Mouse (Mus musculus): ENCODE results near the gene Slc23a2.
A peak's percentile ranks its signal among the peaks of the same experiment; 100 is the strongest.

Slc23a2 gene

DNA sequence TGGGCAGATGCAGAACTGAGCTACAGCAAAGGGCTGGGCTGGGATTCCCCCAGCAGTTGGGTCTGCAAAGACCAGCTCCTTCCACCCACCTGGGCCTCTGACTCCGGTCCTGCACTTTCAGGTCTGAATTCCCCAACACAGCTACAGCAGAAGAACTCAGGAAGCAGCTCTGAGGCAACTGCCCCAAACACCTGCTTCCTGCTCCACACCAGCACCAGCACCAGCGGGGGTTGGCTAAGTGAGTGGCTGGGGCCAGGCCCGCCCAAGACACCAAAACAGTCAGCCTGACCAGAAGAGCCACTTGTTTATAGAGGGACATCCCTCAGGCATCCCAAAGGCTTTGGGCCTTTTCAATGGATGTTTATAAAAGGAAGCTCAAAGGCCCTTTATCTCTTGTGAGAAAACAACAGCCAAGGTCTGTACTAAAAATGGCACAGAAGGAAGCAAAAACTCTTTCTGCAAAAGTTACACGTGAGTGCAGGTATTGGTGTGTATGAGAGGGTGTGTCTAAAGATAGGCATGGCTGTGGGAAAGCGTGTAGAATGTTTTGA lies 123.8 kb downstream of the Slc23a2 start:
- no peak for DNase-seq (ENCODE audit: low spot score in 2 of 2)

DNA sequence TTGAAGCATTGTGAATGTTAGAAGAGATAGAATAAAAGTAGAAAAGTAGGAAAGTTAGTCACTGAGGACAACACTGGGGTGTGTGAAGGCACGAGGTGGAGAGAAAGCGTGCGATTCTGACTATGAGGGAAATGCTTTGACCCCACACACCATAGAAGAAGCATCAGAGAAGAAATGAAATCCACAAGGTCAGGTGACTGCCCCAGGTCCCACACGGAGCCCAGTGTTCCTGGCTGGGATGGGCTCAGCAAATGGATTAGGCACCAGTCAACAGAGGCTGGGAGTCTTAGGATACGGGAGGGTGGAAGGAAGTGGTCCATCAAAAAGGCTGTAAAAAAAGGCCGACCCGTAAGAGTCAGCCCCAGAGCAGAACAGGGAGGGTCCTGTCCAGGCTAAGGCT lies 124.5 kb downstream of the Slc23a2 start:
- DNase-seq (ENCODE audit: low spot score in 2 of 2): no peak

GRCm38 (mm10) chr2:132019372-132019811 lies 125.5 kb downstream of the Slc23a2 start:
- no peak for DNase-seq (ENCODE audit: low spot score in 2 of 2)

- no peak for DNase-seq (ENCODE audit: low spot score in 2 of 2)
Measured at GRCm38 (mm10) chr2:132018156-132018555, 126.8 kb downstream of the Slc23a2 start.

- no peak for DNase-seq (ENCODE audit: low spot score in 2 of 2)
Measured at GRCm38 (mm10) chr2:132017611-132018010, 127.3 kb downstream of the Slc23a2 start.

DNA sequence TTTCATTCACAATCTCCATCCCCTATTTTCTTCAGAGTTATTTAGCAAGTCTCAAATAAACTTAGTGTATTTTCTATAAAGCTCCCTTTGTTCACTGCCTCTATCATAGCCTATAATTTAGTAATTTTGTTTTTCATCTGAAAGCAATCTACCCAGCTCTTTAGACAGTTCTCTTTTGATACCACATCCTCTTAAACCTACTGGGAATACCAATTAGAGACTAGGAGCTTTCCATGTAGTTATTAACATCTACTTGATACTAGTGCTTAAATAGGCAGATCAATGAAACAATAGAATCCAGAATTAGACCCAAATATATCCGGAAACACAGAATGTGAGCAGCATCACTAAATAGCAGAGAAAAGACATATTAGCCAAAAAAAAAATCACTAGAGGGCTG lies 128.9 kb downstream of the Slc23a2 start:
- no peak for DNase-seq (ENCODE audit: low spot score in 2 of 2)

- no peak for DNase-seq (ENCODE audit: low spot score in 2 of 2)
Measured at GRCm38 (mm10) chr2:132013152-132013551, 131.8 kb downstream of the Slc23a2 start.

GRCm38 (mm10) chr2:132010781-132011180 lies 134.1 kb downstream of the Slc23a2 start:
- DNase-seq (ENCODE audit: low spot score in 2 of 2): no peak

GRCm38 (mm10) chr2:132008186-132008585 lies 136.7 kb downstream of the Slc23a2 start:
- no peak for DNase-seq (ENCODE audit: low spot score in 2 of 2)

DNA sequence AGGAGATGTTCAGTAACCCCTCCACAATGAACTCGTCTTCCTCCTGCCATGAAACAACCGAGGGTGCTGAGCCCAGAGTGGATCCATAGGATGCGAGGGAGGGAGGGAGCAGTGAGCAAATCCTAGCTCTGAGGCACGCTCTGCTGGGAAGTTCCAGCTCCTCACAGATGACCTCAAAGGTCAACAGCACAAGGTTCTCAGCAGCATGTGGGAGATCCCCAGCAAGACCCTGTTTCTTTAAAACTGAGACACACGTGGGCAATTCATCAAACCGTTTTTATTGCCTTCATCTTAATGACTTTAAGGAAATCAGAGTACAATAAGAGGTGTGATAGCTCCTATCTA lies 137.5 kb downstream of the Slc23a2 start:
- DNase-seq (ENCODE audit: low spot score in 2 of 2): no peak

GRCm38 (mm10) chr2:132006561-132007474 lies 138.1 kb downstream of the Slc23a2 start:
- DNase-seq (ENCODE audit: low spot score in 2 of 2): peak in 1 of 2 experiments; percentile 31

GRCm38 (mm10) chr2:132005445-132005844 lies 139.5 kb downstream of the Slc23a2 start:
- DNase-seq (ENCODE audit: low spot score in 2 of 2): no peak

DNA sequence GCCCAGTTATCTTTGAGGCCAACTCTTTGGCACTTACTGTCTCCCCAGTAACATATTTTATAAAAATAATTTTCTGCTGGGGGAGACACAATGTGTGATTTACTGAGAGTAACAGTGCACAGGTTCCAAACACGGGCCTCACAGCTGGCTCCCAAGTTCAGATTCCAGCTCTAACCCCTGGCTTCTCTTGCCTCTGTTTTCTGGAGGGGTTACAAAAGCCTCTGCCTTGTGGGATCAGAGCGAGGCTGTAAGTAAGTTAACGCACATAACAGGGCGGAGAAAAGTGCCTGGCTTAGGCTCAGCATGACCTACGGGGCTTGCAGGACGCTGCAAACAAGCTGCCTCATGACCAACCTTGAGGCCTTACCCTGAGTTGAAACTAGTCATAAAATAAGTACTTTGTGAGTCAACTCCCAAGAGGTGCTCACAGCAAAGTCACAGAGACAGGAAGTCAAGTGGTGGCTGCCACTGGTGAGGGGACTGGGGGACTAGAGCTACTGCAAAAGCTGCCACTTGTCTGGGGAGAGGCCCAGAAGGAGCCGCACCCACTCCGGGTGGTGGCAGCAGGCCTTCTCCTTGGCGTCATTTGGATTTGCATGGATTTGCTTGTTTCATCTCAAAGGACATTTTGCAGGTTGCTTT lies 140.3 kb downstream of the Slc23a2 start:
- DNase-seq (ENCODE audit: low spot score in 2 of 2): no peak

GRCm38 (mm10) chr2:132003916-132004315 lies 141.0 kb downstream of the Slc23a2 start:
- no peak for DNase-seq (ENCODE audit: low spot score in 2 of 2)
